In genomic region chr4:62506798-62507197, GRCm38 (mm10) we compare ENCODE assay signal across 10 mouse cellular contexts. TPM values are rescaled to one million over a fixed set of nuclear protein-coding genes. Genes with fewer than 3 reads are reported as not detected.
DNase-seq lines count a peak whose midpoint lies in the region; ATAC-seq and TF ChIP-seq lines count a peak whose summit lies in the region.
"Had no signal": no experiment of that assay in that cellular context is flagged by ENCODE, and none has a peak within 500 bp of the region (broad histone marks: within the 10 kb centered on the region; RNA-seq: fewer than 3 reads in every experiment).

No protein-coding gene starts in this region.

- H3K79me2 ChIP-seq in C2C12 (ENCODE audit: control insufficient read depth, insufficient read depth), result no peaks in the 10 kb centered on the region

- ATAC-seq in frontal cortex, adult (ENCODE audit: low TSS enrichment), result 0 out of 2 replicates have a peak, but pooled peaks have one; percentile 21
- no peak for ATAC-seq in stomach, postnatal 0 days (ENCODE audit: low FRiP score, low TSS enrichment)
- ATAC-seq in forebrain, embryonic 14.5 days, result no peak

- no peaks in the 10 kb centered on the region for H3K27me3 ChIP-seq in C2C12 (ENCODE audit: control insufficient read depth, insufficient read depth, insufficient read length)
- H3K27me3 ChIP-seq in stomach, postnatal 0 days (ENCODE audit: control insufficient read depth, insufficient read depth, low read length), result no peaks in the 10 kb centered on the region
- no peaks in the 10 kb centered on the region for H3K27me3 ChIP-seq in forebrain, embryonic 14.5 days (replicated peaks; ENCODE audit: control insufficient read depth, insufficient read depth, low read length)
- H3K27me3 ChIP-seq: heart, embryonic 15.5 days; neural tube, embryonic 12.5 days had no signal

- H3K9me3 ChIP-seq in stomach, postnatal 0 days (ENCODE audit: control insufficient read depth, low read length), result no peaks in the 10 kb centered on the region
- no peaks in the 10 kb centered on the region for H3K9me3 ChIP-seq in forebrain, embryonic 14.5 days (replicated peaks; ENCODE audit: control insufficient read depth, low read length)
- H3K9me3 ChIP-seq: heart, embryonic 15.5 days; neural tube, embryonic 12.5 days had no signal

- peaks cover 48% of the 10 kb centered on the region for H3K36me3 ChIP-seq in C2C12 (ENCODE audit: control insufficient read depth, insufficient read depth)
- H3K36me3 ChIP-seq in stomach, postnatal 0 days (ENCODE audit: control insufficient read depth, insufficient read depth, low read length), result peaks cover 25% of the 10 kb centered on the region
- H3K36me3 ChIP-seq in forebrain, embryonic 14.5 days (ENCODE audit: control insufficient read depth, insufficient read depth, low read length), result peaks cover 41% of the 10 kb centered on the region

- no peak for TF ChIP-seq EP300 in stomach, postnatal 0 days (optimal IDR thresholded peaks at IDR 0.05)

- TF ChIP-seq CTCF in C2C12 (IDR thresholded peaks at IDR 0.05; ENCODE audit: control insufficient read depth, insufficient read depth, insufficient read length), result peak; percentile 72
- peak; percentile 68 for TF ChIP-seq CTCF in stomach, postnatal 0 days (IDR thresholded peaks at IDR 0.05; ENCODE audit: low read depth)

- DNase-seq in frontal cortex, postnatal 25 days (ENCODE audit: low spot score in 2 of 2), result no peak
- DNase-seq in cerebellum, adult 18-20 months, result peak; percentile 50 to 73
- peak; percentile 70 for DNase-seq in kidney, postnatal 14 days
- peak; percentile 55 for DNase-seq in stomach, postnatal 0 days (ENCODE audit: low spot score)
- DNase-seq in urinary bladder, adult 18-20 months (ENCODE audit: low spot score in 2 of 2), result no peak
- no peak for DNase-seq in forebrain, embryonic 14.5 days (ENCODE audit: low spot score)

- no peak overlapping the region for H3ac ChIP-seq in C2C12 (ENCODE audit: control insufficient read depth, insufficient read length, low read depth)

- H3K27ac ChIP-seq in stomach, postnatal 0 days (replicated peaks), result no peak overlapping the region
- no peak overlapping the region for H3K27ac ChIP-seq in forebrain, embryonic 14.5 days (ENCODE audit: low read depth, low read length)
- H3K27ac ChIP-seq: heart, embryonic 15.5 days; neural tube, embryonic 12.5 days had no signal

- no peak overlapping the region for H3K4me3 ChIP-seq in C2C12 (ENCODE audit: insufficient read depth, poor library complexity, severe bottlenecking)
- no peak overlapping the region for H3K4me3 ChIP-seq in stomach, postnatal 0 days (ENCODE audit: low read depth, low read length)
- no peak overlapping the region for H3K4me3 ChIP-seq in forebrain, embryonic 14.5 days (ENCODE audit: low read depth, low read length)
- H3K4me3 ChIP-seq: heart, embryonic 15.5 days; neural tube, embryonic 12.5 days had no signal

- H3K9ac ChIP-seq in stomach, postnatal 0 days (ENCODE audit: low read length), result no peak overlapping the region
- no peak overlapping the region for H3K9ac ChIP-seq in forebrain, embryonic 14.5 days (ENCODE audit: low read length)
- H3K9ac ChIP-seq: heart, embryonic 15.5 days; neural tube, embryonic 12.5 days had no signal

- H3K79me3 ChIP-seq in C2C12 (ENCODE audit: low read depth), result no peaks in the 10 kb centered on the region

- 58% methylated on average over 2 of the region's 2 CpGs for WGBS in stomach, postnatal 0 days
- WGBS in forebrain, embryonic 14.5 days, result 74% methylated on average over 2 of the region's 2 CpGs

- H3K4me2 ChIP-seq in stomach, postnatal 0 days (replicated peaks; ENCODE audit: low read depth), result no peak overlapping the region
- no peak overlapping the region for H3K4me2 ChIP-seq in forebrain, embryonic 14.5 days (ENCODE audit: low read length)
- H3K4me2 ChIP-seq: heart, embryonic 15.5 days; neural tube, embryonic 12.5 days had no signal

- H3K4me1 ChIP-seq in stomach, postnatal 0 days (replicated peaks; ENCODE audit: control insufficient read depth, insufficient read depth), result 0 out of 2 replicates have a peak, but pooled peaks cover 3% of the 10 kb centered on the region
- H3K4me1 ChIP-seq in forebrain, embryonic 14.5 days (ENCODE audit: control insufficient read depth, insufficient read depth, low read length), result no peaks in the 10 kb centered on the region
- H3K4me1 ChIP-seq: neural tube, embryonic 12.5 days had no signal

TF ChIP-seq in C2C12, 6 proteins besides CTCF, POLR2A, EP300 and RAD21:
- no peak for TF ChIP-seq MYOD1 (IDR thresholded peaks at IDR 0.05; ENCODE audit: control insufficient read depth, insufficient read length, low read depth)
- no peak for TF ChIP-seq MAX (IDR thresholded peaks at IDR 0.05)
- TF ChIP-seq MYOG (IDR thresholded peaks at IDR 0.05; ENCODE audit: control insufficient read depth, extremely low read depth, insufficient read length), result no peak
- no peak for TF ChIP-seq CEBPB (IDR thresholded peaks at IDR 0.05; ENCODE audit: low read depth)
- TF ChIP-seq USF1 (IDR thresholded peaks at IDR 0.05; ENCODE audit: low read depth), result no peak
- no peak for TF ChIP-seq FOSL1 (IDR thresholded peaks at IDR 0.05; ENCODE audit: insufficient read depth, low read length, poor library complexity, severe bottlenecking)

RNA-seq across cellular contexts. Expression of gene Hdhd3, which starts 3.5 kb away (rescaled TPM):
- polyA plus RNA-seq in C2C12 (2012; fragmentation: generic; extraction: Trizol), result 19.7 TPM
- polyA plus RNA-seq in stomach, postnatal 0 days (2015; fragmentation: Nextera tagmentation; extraction: Ambion mirVana), result 23.5 and 26.0 TPM in 2 replicates
- polyA plus RNA-seq in forebrain, embryonic 14.5 days (2014; fragmentation: Nextera tagmentation; extraction: Ambion mirVana), result 12.8 and 13.8 TPM in 2 replicates

RNA-seq across cellular contexts. Expression of gene Alad, which starts 12.9 kb away (rescaled TPM):
- polyA plus RNA-seq in C2C12 (2012; fragmentation: generic; extraction: Trizol), result 147 TPM
- polyA plus RNA-seq in stomach, postnatal 0 days (2015; fragmentation: Nextera tagmentation; extraction: Ambion mirVana), result 161 and 178 TPM in 2 replicates
- polyA plus RNA-seq in forebrain, embryonic 14.5 days (2014; fragmentation: Nextera tagmentation; extraction: Ambion mirVana), result 73.8 and 80.9 TPM in 2 replicates

RNA-seq across cellular contexts. Expression of gene Pole3, which starts 18.1 kb away (rescaled TPM):
- 55.7 TPM for polyA plus RNA-seq in C2C12 (2012; fragmentation: generic; extraction: Trizol)
- polyA plus RNA-seq in stomach, postnatal 0 days (2015; fragmentation: Nextera tagmentation; extraction: Ambion mirVana), result 52.4 and 55.5 TPM in 2 replicates
- 78.6 and 80.3 TPM in 2 replicates for polyA plus RNA-seq in forebrain, embryonic 14.5 days (2014; fragmentation: Nextera tagmentation; extraction: Ambion mirVana)

RNA-seq across cellular contexts. Expression of gene 4933430I17Rik, which starts 18.4 kb away (rescaled TPM):
- polyA plus RNA-seq in C2C12 (2012; fragmentation: generic; extraction: Trizol), result 0.13 TPM
- polyA plus RNA-seq in stomach, postnatal 0 days (2015; fragmentation: Nextera tagmentation; extraction: Ambion mirVana), result 0.18 and 0.35 TPM in 2 replicates
- 0.95 and 0.97 TPM in 2 replicates for polyA plus RNA-seq in forebrain, embryonic 14.5 days (2014; fragmentation: Nextera tagmentation; extraction: Ambion mirVana)

RNA-seq across cellular contexts. Expression of gene Bspry, which starts 26.9 kb away (rescaled TPM):
- 0.25 TPM for polyA plus RNA-seq in C2C12 (2012; fragmentation: generic; extraction: Trizol)
- polyA plus RNA-seq in stomach, postnatal 0 days (2015; fragmentation: Nextera tagmentation; extraction: Ambion mirVana), result 32.5 and 38.1 TPM in 2 replicates
- 0.53 and 0.54 TPM in 2 replicates for polyA plus RNA-seq in forebrain, embryonic 14.5 days (2014; fragmentation: Nextera tagmentation; extraction: Ambion mirVana)

Comparison
In these comparisons a context has a peak if more than half of its experiments do, and no peak if none do; other contexts are left out.
1. DNase-seq: peak in cerebellum, adult 18-20 months (2 of 2), kidney, postnatal 14 days (single experiment) and stomach, postnatal 0 days (single experiment); none in frontal cortex, postnatal 25 days (0 of 2), urinary bladder, adult 18-20 months (0 of 2) and forebrain, embryonic 14.5 days (single experiment).